Mouse (Mus musculus) neural tube, embryonic 11.5 days (tissue): ENCODE results near the gene Ntn4. TPM values are rescaled to one million over a fixed set of nuclear protein-coding genes. Genes with fewer than 3 reads are reported as not detected.

ENCODE experiments used
- ATAC-seq: fragments of 200-750 bp; cut with Nextera tagmentation; 2 replicates; pipeline ENCODE4 v1.8.0; 2017; ENCODE audit warnings: moderate number of reproducible peaks, mild to moderate bottlenecking, moderate TSS enrichment, moderate library complexity; ENCODE audit not compliant: insufficient read depth, low FRiP score, low TSS enrichment
- DNase-seq: peaks from one replicate; pipeline ENCODE4 v3.0.0-alpha.2; 2015; ENCODE audit warnings: low spot score
- H3K27ac ChIP-seq: fragments of 300-500 bp; sonication (generic); 2 replicates; pipeline ENCODE4 v1.5.1; 2014; ENCODE audit warnings: low read depth, mild to moderate bottlenecking, low read length
- H3K27me3 ChIP-seq: fragments of 300-500 bp; sonication (generic); 2 replicates; pipeline ENCODE4 v1.6.1; 2014; ENCODE audit warnings: mild to moderate bottlenecking, low read length, mixed read lengths; ENCODE audit not compliant: control insufficient read depth, insufficient read depth
- H3K36me3 ChIP-seq: fragments of 300-500 bp; sonication (generic); 2 replicates; pipeline ENCODE4 v1.6.1; 2014; ENCODE audit warnings: mild to moderate bottlenecking, low read length, moderate library complexity, mixed read lengths; ENCODE audit not compliant: control insufficient read depth, insufficient read depth
- H3K4me1 ChIP-seq: fragments of 300-500 bp; sonication (generic); 2 replicates; pipeline ENCODE4 v1.6.1; 2014; ENCODE audit warnings: low read length, mixed read lengths; ENCODE audit not compliant: control insufficient read depth, insufficient read depth
- H3K4me2 ChIP-seq: fragments of 300-500 bp; sonication (generic); 2 replicates; pipeline ENCODE4 v1.6.1; 2014; ENCODE audit warnings: low read depth, mild to moderate bottlenecking, moderate library complexity
- H3K4me3 ChIP-seq: fragments of 300-500 bp; sonication (generic); 2 replicates; pipeline ENCODE4 v1.5.1; 2014; ENCODE audit warnings: low read depth, low read length
- H3K9ac ChIP-seq: fragments of 300-500 bp; sonication (generic); 2 replicates; pipeline ENCODE4 v1.6.1; 2014; ENCODE audit warnings: mild to moderate bottlenecking, low read length
- H3K9me3 ChIP-seq: fragments of 300-500 bp; sonication (generic); 2 replicates; pipeline ENCODE4 v1.6.1; 2016; ENCODE audit warnings: low read length; ENCODE audit not compliant: control insufficient read depth
- WGBS: fragments of 180-500 bp; shearing (Covaris S2); extraction: QIAGEN DNeasy Blood & Tissue Kit; methylation state at CpG from one replicate; pipeline ENCODE4 v1.1.7; 2014; 5-methylcytosine and 5-hydroxymethylcytosine counted together
- polyA plus RNA-seq: library from polyadenylated mRNA; unstranded; fragments of >200 nt; fragmentation: Nextera tagmentation; extraction: Ambion mirVana; gene quantifications from 2 replicates; pipeline ENCODE4 v1.2.1, GENCODE M21; 2014

Ntn4 gene
- polyA plus RNA-seq: 1.5 and 1.9 TPM in 2 replicates

GRCm38 (mm10) chr10:93640521-93640952 is at the start of gene Ntn4:
Gene Ntn4 (plus strand): TSS chr10:93640681.
- peaks cover 5% of the 10 kb centered on the region; the same call in 1 of the 2 replicates for H3K4me1 ChIP-seq
- WGBS: 5% methylated on average over 15 of the region's 30 CpGs
- no peaks in the 10 kb centered on the region for H3K9me3 ChIP-seq
- H3K27ac ChIP-seq: peak within 1 kb of the TSS; percentile 9; the same call in 1 of the 2 replicates
- H3K27me3 ChIP-seq: no peaks in the 10 kb centered on the region
- peak; percentile 17 for DNase-seq
- 0 out of 2 replicates have a peak, but pooled peaks have one; percentile 11 for ATAC-seq
- peak within 1 kb of the TSS; percentile 84 for H3K9ac ChIP-seq
- no peaks in the 10 kb centered on the region for H3K36me3 ChIP-seq
- peak within 1 kb of the TSS; percentile 80 for H3K4me3 ChIP-seq
- H3K4me2 ChIP-seq: peak within 1 kb of the TSS; percentile 93

- Histone ChIP-seq H3K27me3 (no peaks in the 10 kb centered on the region), H3K4me2 (no peak overlapping the region), H3K9me3 (no peaks in the 10 kb centered on the region), H3K9ac (no peak overlapping the region), H3K36me3 (no peaks in the 10 kb centered on the region), H3K4me1 (peaks cover 11% of the 10 kb centered on the region; the same call in 1 of the 2 replicates), H3K4me3 (no peak overlapping the region), H3K27ac (no peak overlapping the region)
- DNase-seq: peak; percentile 19
- no peak for ATAC-seq
- WGBS: 53% methylated on average over 12 of the region's 12 CpGs
Observed at GRCm38 (mm10) chr10:93592456-93592855, 48.0 kb upstream of the Ntn4 start.

GRCm38 (mm10) chr10:93594022-93594482 is 46.4 kb upstream of the Ntn4 start:
- Histone ChIP-seq H3K9ac (peak overlapping the region; percentile 56), H3K4me1 (no peaks in the 10 kb centered on the region), H3K27ac (no peak overlapping the region), H3K4me3 (peak overlapping the region; percentile 29), H3K9me3 (no peaks in the 10 kb centered on the region), H3K4me2 (peak overlapping the region; percentile 64), H3K27me3 (no peaks in the 10 kb centered on the region), H3K36me3 (no peaks in the 10 kb centered on the region)
- DNase-seq (peak; percentile 90), ATAC-seq (peak; percentile 68; the same call in 1 of the 2 replicates)
- WGBS: 3% methylated on average over 22 of the region's 22 CpGs

DNA sequence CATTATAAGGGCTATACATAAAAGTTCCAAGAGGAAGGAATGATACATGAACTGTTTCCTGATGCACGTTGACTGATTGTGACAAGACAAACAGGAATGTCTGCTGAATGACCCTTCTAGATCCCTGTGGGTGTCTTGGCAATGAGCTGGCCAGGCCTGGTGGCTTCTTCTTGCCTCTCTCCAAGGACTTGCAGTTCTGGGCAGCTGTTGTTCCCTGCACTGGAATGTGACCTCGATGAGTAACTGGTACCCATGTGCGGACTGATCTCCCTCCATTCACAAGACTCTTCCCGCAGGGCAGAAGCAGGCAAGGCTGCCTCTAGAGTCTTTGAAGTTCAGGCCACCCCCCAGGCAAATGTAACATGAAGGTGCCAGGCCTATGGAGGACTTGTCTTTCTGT is 44.6 kb upstream of the Ntn4 start:
- WGBS: 68% methylated on average over 4 of the region's 4 CpGs

GRCm38 (mm10) chr10:93596641-93597040 is 43.8 kb upstream of the Ntn4 start:
- Histone ChIP-seq H3K27me3 (no peaks in the 10 kb centered on the region), H3K36me3 (no peaks in the 10 kb centered on the region), H3K4me2 (no peak overlapping the region), H3K4me1 (no peaks in the 10 kb centered on the region), H3K4me3 (no peak overlapping the region), H3K27ac (no peak overlapping the region), H3K9me3 (no peaks in the 10 kb centered on the region), H3K9ac (no peak overlapping the region)
- 77% methylated on average over 3 of the region's 3 CpGs for WGBS
- ATAC-seq (no peak), DNase-seq (no peak)

More for the DNA sequence above, 44.6 kb upstream of the Ntn4 start:
- H3K4me3 ChIP-seq: no peak overlapping the region
- DNase-seq (no peak), ATAC-seq (no peak)
- no peak overlapping the region for H3K4me2 ChIP-seq
- H3K9me3 ChIP-seq: no peaks in the 10 kb centered on the region
- H3K4me1 ChIP-seq: no peaks in the 10 kb centered on the region
- no peak overlapping the region for H3K27ac ChIP-seq
- no peaks in the 10 kb centered on the region for H3K36me3 ChIP-seq
- H3K27me3 ChIP-seq: no peaks in the 10 kb centered on the region
- H3K9ac ChIP-seq: no peak overlapping the region

DNA sequence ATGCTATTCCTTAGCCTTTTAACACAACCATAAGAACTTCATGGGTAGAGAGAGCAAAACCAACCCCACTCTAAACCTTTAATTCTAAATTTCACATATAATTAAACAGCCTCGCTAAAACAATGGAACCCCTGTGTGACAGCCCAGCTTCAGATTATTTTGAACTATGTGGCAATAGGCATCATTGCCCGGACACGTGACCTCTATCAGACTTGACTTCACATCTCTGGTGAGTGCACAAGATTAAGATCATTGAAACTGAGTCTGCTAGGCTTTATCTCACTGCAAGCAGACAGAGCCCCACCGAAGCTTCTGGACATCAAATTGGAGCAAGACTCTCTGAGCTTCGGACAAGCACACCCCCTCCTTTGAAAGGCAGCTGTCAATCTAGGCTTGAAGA is 38.2 kb upstream of the Ntn4 start:
- H3K4me1 ChIP-seq: no peaks in the 10 kb centered on the region
- DNase-seq: no peak
- no peak overlapping the region for H3K4me3 ChIP-seq
- no peak for ATAC-seq
- no peaks in the 10 kb centered on the region for H3K27me3 ChIP-seq
- no peaks in the 10 kb centered on the region for H3K36me3 ChIP-seq
- H3K27ac ChIP-seq: no peak overlapping the region
- WGBS: 90% methylated on average over 5 of the region's 5 CpGs
- no peaks in the 10 kb centered on the region for H3K9me3 ChIP-seq
- no peak overlapping the region for H3K9ac ChIP-seq
- no peak overlapping the region for H3K4me2 ChIP-seq

DNA sequence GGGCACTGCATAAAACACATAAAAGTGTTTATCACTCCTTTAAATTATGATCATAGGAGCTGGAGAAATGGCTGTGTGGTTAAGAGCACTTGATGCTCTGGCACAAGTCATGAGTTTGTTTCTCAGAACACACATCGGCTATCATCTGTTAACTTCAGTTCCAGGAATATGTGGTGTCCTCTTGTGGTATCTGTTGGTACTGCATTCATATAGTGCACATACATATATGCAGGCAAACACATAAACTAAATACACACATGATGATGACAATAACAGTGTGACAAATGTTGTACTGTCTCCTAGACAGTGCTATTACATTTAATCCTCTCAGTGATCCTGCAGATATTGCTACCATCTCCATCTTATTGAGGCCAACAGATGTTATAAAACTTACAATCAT is 37.2 kb upstream of the Ntn4 start:
- Histone ChIP-seq H3K27ac (no peak overlapping the region), H3K9me3 (no peaks in the 10 kb centered on the region), H3K27me3 (no peaks in the 10 kb centered on the region), H3K4me1 (no peaks in the 10 kb centered on the region), H3K4me3 (no peak overlapping the region), H3K4me2 (no peak overlapping the region), H3K36me3 (no peaks in the 10 kb centered on the region), H3K9ac (no peak overlapping the region)
- WGBS: 98% methylated on average over 1 of the region's 1 CpGs
- DNase-seq: no peak
- no peak for ATAC-seq

DNA sequence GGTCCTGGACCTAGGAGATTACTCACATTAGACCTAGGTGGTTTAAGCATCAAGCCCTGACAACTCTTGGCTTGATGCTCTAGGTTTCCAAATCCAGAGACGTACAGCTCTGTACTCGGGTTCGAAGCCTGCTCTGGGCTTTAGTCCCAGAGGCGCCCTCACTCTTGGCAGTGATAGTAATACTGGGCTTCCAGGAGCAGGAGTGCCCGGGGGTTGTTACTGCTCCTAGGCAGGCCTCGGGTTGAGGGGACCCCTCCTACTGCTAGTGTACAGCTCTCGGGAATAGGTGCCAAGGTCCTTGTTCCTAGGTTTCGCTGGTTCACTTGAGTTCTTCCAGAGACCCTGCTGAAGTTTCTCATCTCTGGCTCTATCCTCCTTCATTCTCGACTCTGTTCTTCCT is 34.2 kb upstream of the Ntn4 start:
- no peaks in the 10 kb centered on the region for H3K9me3 ChIP-seq
- DNase-seq: no peak
- 90% methylated on average over 9 of the region's 9 CpGs for WGBS
- no peak overlapping the region for H3K4me3 ChIP-seq
- no peaks in the 10 kb centered on the region for H3K27me3 ChIP-seq
- H3K4me1 ChIP-seq: no peaks in the 10 kb centered on the region
- H3K4me2 ChIP-seq: no peak overlapping the region
- H3K27ac ChIP-seq: no peak overlapping the region
- ATAC-seq: no peak
- H3K9ac ChIP-seq: no peak overlapping the region
- H3K36me3 ChIP-seq: no peaks in the 10 kb centered on the region

DNA sequence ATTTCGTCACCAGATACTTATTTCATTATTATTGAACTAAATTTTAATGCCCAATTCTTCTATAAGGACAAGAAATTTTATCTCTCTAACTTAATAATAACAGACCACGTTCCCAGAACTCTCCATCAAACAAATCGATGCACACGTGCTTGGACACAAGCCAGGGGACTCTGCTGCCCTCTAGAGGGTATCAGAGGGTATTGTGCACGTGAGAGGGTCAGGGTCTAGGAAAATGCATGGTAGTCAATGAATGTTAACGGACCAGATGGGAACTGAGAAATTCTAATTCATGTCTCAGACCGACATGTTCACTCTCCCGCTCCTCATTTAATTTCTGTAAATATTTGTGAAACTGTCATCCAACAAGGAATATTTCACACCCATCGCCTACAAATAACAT is 32.4 kb upstream of the Ntn4 start:
- Histone ChIP-seq H3K9ac (no peak overlapping the region), H3K4me1 (no peaks in the 10 kb centered on the region), H3K27ac (no peak overlapping the region), H3K36me3 (no peaks in the 10 kb centered on the region), H3K4me2 (no peak overlapping the region), H3K4me3 (no peak overlapping the region), H3K9me3 (no peaks in the 10 kb centered on the region), H3K27me3 (no peaks in the 10 kb centered on the region)
- ATAC-seq (no peak), DNase-seq (peak; percentile 54)
- 62% methylated on average over 9 of the region's 9 CpGs for WGBS
